Mouse (Mus musculus) heart, adult 2 months (tissue): ENCODE data around the gene Sppl2c.

Experiments
- CTCF ChIP-seq: fragments of 200-600 bp; IDR thresholded peaks from 2 replicates; pipeline ENCODE4 v1.8.1; 2022; ENCODE audit warnings: antibody characterized with exemption, mild to moderate bottlenecking, moderate library complexity
- POLR2A ChIP-seq: fragments of 200-500 bp; IDR thresholded peaks from 2 replicates; pipeline ENCODE4 v1.6.1; 2011; ENCODE audit warnings: mild to moderate bottlenecking, low read depth, low read length, control low read depth; ENCODE audit not compliant: insufficient read depth

- TF ChIP-seq CTCF (no peak), POLR2A (no peak)
These were observed 667 bp downstream of the Sppl2c start for GRCm38 (mm10) chr11:104186837-104187150.
